14 mouse cellular contexts compared by ENCODE assay signal in the genomic region with DNA sequence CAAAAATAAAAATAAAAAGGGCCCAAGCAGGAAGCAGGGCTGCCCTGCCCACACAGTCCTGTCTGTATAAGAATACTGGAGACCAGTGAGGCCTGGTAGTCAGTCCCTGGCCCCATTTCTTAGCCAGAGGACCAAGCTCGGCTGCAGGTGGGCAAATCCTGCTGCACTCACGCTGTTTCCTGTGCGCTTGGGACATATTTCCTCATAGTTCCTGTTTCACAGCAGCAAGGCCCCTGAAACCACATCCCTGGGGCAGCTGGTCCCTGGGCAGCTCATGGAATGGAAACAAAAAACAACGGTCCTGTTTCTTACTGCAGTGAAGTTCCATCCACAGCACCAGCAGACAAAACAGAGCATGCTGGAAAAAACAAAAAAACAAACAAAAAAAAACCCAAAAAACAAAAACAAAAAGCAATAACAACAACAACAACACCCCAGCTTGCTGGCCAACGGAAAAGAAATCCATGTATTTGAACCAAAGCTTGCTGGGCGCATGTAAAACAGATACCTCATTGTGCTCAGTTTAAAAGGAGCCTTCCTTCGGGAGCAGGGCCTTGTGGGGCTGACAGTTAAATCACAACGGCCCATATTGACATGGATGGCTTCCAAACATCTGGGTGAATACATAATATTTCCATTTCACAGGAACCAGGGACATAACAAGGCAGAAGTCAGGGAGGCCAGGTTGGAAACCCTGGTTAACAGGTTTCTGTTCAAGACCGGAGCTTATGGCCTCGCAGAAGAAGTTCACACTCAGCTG.
A peak's percentile ranks its signal among the peaks of the same experiment; 100 is the strongest.
DNase-seq lines count a peak whose midpoint lies in the region; ATAC-seq and TF ChIP-seq lines count a peak whose summit lies in the region.
"Had no signal": no experiment of that assay in that cellular context is flagged by ENCODE, and none has a peak within 500 bp of the region (broad histone marks: within the 10 kb centered on the region; RNA-seq: fewer than 3 reads in every experiment).

No protein-coding gene starts in this region.

- no peak for TF ChIP-seq CTCF in gastrocnemius, adult 2 months (IDR thresholded peaks at IDR 0.05)

- no peaks in the 10 kb centered on the region for H3K36me3 ChIP-seq in liver, embryonic 15.5 days (replicated peaks)
- H3K36me3 ChIP-seq in liver, embryonic 12.5 days = no peaks in the 10 kb centered on the region
- H3K36me3 ChIP-seq in limb, embryonic 12.5 days = no peaks in the 10 kb centered on the region

- 0 out of 2 replicates have a peak overlapping the region, but pooled peaks have one; percentile 3 for H3K4me2 ChIP-seq in liver, embryonic 15.5 days
- no peak overlapping the region for H3K4me2 ChIP-seq in liver, embryonic 12.5 days
- no peak overlapping the region; the same call in 1 of the 2 replicates for H3K4me2 ChIP-seq in limb, embryonic 12.5 days

- H3K27ac ChIP-seq in gastrocnemius, adult 2 months = peak overlapping the region; percentile 20; the same call in 1 of the 2 replicates
- H3K27ac ChIP-seq in liver, embryonic 15.5 days (replicated peaks) = 0 out of 2 replicates have a peak overlapping the region, but pooled peaks have one; percentile 8
- H3K27ac ChIP-seq in liver, embryonic 12.5 days = no peak overlapping the region
- peak overlapping the region; percentile 82 for H3K27ac ChIP-seq in limb, embryonic 12.5 days

- WGBS in liver, embryonic 15.5 days (ENCODE audit: insufficient replicate concordance) = 54% methylated on average over 10 of the region's 10 CpGs
- WGBS in liver, embryonic 12.5 days (ENCODE audit: insufficient replicate concordance) = 59% methylated on average over 10 of the region's 10 CpGs
- 41% methylated on average over 10 of the region's 10 CpGs for WGBS in limb, embryonic 12.5 days

- no peaks in the 10 kb centered on the region for H3K9me3 ChIP-seq in liver, embryonic 15.5 days (replicated peaks)
- no peaks in the 10 kb centered on the region for H3K9me3 ChIP-seq in liver, embryonic 12.5 days (replicated peaks)
- H3K9me3 ChIP-seq in limb, embryonic 12.5 days = no peaks in the 10 kb centered on the region

- no peaks in the 10 kb centered on the region for H3K27me3 ChIP-seq in liver, embryonic 15.5 days
- no peaks in the 10 kb centered on the region for H3K27me3 ChIP-seq in liver, embryonic 12.5 days (replicated peaks)
- H3K27me3 ChIP-seq in limb, embryonic 12.5 days = peaks cover 24% of the 10 kb centered on the region

- peaks cover 57% of the 10 kb centered on the region for H3K4me1 ChIP-seq in liver, embryonic 15.5 days (replicated peaks)
- H3K4me1 ChIP-seq in liver, embryonic 12.5 days = peaks cover 36% of the 10 kb centered on the region
- H3K4me1 ChIP-seq in limb, embryonic 12.5 days (replicated peaks) = peaks cover 72% of the 10 kb centered on the region

- intact Hi-C loops in gastrocnemius, adult 2 months (cut with DNase I) = loop anchor here (5.0 to 10.0 kb wide), 2 partner anchors 58 to 345 kb away; no protein-coding TSS in a partner anchor

- no peak overlapping the region for H3K9ac ChIP-seq in liver, embryonic 15.5 days
- H3K9ac ChIP-seq in liver, embryonic 12.5 days = no peak overlapping the region
- H3K9ac ChIP-seq in limb, embryonic 12.5 days (replicated peaks) = no peak overlapping the region

- no peak overlapping the region for H3K4me3 ChIP-seq in gastrocnemius, adult 2 months
- H3K4me3 ChIP-seq in liver, embryonic 15.5 days (replicated peaks) = no peak overlapping the region
- H3K4me3 ChIP-seq in liver, embryonic 12.5 days = no peak overlapping the region
- no peak overlapping the region for H3K4me3 ChIP-seq in limb, embryonic 12.5 days (replicated peaks)

- no peak for ATAC-seq in liver, embryonic 15.5 days (ENCODE audit: insufficient read depth)
- no peak for ATAC-seq in liver, embryonic 12.5 days
- peak; percentile 71 for ATAC-seq in common myeloid progenitor, adult 5-6 weeks (replicated peaks; ENCODE audit: low read depth, poor library complexity, severe bottlenecking)
- ATAC-seq in limb, embryonic 12.5 days (ENCODE audit: insufficient number of reproducible peaks, insufficient read depth, low FRiP score, low TSS enrichment, low read depth) = no peak

- DNase-seq in gastrocnemius, adult 2 months = no peak
- DNase-seq in gastrocnemius, postnatal 25 days = no peak
- DNase-seq in cerebellum, postnatal 25 days = no peak
- no peak for DNase-seq in adrenal gland, adult 2 months
- DNase-seq: adrenal gland, postnatal 25 days; gastrocnemius, postnatal 10 days; kidney, adult 18-20 months; lung, postnatal 10 days; midbrain, embryonic 14.5 days; thymus, postnatal 4 days had no signal
